Mouse (Mus musculus): ENCODE results near the gene Zzz3.
A peak's percentile ranks its signal among the peaks of the same experiment; 100 is the strongest.

Gene Zzz3

GRCm38 (mm10) chr3:152466849-152467248 lies 71.6 kb downstream of the Zzz3 start:
- DNase-seq (ENCODE audit: low spot score): no peak

DNA sequence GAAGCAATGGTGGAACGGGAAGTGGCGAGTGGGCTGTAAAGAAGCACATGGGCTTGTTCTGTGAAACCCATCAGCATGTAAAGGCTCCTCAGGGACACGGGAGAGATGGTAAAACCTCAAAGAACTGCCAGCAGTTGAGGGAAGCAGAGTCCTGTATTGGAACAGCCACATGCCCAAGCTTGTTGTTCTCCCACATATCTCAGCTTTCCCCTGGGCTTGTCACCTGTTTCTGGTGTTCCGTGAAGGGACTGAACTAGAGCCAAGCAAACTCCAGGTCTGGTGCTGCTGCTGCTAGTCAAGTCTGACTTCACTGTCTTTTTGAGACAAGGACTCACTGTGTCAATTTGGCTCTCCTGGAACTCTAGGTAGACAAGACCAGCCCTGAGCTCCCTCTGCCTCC lies 72.0 kb downstream of the Zzz3 start:
- no peak for DNase-seq (ENCODE audit: low spot score)

DNA sequence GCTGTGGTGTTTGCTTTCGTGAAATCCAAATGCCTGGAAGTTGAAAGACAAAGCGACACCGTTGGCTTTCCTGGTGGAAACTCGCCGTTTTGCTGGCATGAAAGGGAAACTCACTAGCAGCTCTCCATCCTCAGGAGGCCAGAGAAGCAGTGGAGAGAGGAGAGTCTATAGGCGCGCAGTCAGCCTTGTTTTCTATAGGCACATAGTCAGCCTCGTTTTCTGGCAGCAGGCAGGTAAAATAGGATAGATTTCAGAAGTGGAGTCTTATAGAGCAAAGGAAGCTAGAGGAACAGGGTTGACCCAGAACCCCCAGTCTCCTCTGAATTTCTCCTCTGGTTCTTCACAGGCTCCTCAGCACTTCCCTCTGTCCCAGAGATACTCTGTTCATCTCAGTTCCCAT lies 72.8 kb downstream of the Zzz3 start:
- DNase-seq (ENCODE audit: low spot score): no peak

DNA sequence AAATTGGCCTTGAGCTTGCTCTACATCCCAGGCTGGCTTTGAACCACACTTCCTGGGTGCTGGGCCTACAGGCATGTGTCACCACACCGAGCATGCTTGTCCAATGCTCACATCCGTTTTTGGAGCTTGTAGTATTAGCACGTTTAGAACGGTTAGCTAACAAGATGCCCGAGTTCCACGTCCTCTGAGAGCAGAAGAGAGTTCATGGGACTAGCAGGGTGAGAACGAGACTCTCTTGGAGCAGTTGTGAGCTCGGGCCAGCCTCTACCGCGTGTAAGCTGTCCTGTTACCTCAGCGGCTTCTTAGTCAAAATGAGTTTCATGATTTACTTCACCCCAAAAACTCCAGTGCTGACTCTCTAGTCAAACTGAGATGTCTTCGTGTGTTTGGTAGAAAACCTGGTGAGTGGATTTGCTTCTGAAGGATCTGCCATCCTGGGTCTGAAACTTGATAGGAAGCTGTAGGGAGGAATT lies 73.3 kb downstream of the Zzz3 start:
- no peak for DNase-seq (ENCODE audit: low spot score)

- DNase-seq (ENCODE audit: low spot score): no peak
Observed at GRCm38 (mm10) chr3:152469423-152470200, 74.3 kb downstream of the Zzz3 start.

DNA sequence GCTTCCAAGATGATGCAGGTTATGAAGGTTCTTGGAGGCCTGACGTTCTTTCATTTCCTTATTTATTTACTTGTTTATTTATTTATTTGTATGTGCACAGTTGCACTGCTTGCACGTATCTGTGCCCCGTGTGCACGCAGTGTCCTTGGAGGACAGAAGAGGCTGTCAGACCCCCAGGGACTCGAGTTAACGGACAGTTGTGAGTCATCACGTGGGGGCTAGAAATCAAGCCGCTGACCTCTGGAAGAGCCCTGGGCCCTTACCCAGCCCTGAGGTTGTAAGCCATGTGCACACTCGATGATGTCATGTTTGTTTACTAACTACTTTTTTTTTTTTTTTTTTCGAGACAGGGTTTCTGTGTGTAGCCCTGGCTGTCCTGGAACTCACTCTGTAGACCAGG lies 75.1 kb downstream of the Zzz3 start:
- DNase-seq (ENCODE audit: low spot score): no peak

GRCm38 (mm10) chr3:152472676-152473075 lies 77.4 kb downstream of the Zzz3 start:
- no peak for DNase-seq (ENCODE audit: low spot score)

DNA sequence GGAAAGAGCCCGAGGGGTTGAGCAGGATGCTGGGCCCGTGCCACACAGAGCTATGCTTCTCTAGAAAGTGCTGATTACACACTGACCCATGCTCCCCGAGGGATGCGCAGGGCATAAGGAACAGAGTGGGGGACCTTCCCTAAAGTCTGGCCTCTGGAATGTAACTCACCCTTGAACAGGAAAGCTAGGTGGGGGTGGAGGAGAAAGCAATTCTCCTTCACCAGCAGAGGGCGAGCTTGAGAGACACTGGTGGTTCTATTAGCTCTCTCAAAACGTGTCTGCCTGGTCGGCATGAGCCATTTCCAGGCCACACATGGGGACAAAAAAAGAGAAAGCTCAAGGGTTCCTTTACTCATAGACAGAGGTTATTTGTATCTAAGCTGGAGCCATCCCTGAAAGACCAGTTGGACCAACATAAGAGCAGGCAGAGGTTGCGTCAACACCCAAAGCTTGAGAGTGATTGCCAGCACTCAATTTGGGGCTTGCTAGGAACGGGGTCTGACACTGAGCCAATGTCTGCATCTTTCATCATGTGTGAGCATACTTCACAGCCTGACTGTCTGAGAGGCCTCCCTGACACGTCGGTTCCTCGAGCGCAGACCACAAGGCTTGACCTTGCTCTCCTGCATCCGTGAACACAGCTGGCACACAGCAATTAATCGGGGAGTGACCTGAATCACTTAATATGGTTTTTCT lies 79.5 kb downstream of the Zzz3 start:
- DNase-seq (ENCODE audit: low spot score): peak; percentile 88

- no peak for DNase-seq (ENCODE audit: low spot score)
Observed at GRCm38 (mm10) chr3:152475278-152475669, 80.0 kb downstream of the Zzz3 start.

DNA sequence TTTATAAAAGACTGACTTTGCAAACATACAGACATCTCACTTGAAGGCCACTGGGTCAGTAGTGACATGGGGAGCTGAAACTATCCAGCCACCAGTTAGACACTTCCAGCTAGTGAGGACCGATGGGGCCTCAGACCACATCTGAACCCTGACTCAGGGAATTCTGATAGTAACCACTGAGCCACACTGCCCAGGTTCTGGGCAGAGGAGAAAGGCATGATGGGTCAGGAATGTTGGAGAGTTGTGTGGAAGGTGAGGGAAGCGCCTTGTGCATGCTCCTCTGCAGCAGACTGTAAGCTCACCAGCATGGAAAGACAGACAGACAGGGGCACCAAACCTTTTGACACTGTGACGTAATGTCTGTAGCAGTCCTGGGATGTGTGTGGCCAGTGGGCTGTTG lies 80.6 kb downstream of the Zzz3 start:
- DNase-seq (ENCODE audit: low spot score): no peak

- peak; percentile 81 for DNase-seq (ENCODE audit: low spot score)
Observed at GRCm38 (mm10) chr3:152477796-152478527, 82.7 kb downstream of the Zzz3 start.

DNA sequence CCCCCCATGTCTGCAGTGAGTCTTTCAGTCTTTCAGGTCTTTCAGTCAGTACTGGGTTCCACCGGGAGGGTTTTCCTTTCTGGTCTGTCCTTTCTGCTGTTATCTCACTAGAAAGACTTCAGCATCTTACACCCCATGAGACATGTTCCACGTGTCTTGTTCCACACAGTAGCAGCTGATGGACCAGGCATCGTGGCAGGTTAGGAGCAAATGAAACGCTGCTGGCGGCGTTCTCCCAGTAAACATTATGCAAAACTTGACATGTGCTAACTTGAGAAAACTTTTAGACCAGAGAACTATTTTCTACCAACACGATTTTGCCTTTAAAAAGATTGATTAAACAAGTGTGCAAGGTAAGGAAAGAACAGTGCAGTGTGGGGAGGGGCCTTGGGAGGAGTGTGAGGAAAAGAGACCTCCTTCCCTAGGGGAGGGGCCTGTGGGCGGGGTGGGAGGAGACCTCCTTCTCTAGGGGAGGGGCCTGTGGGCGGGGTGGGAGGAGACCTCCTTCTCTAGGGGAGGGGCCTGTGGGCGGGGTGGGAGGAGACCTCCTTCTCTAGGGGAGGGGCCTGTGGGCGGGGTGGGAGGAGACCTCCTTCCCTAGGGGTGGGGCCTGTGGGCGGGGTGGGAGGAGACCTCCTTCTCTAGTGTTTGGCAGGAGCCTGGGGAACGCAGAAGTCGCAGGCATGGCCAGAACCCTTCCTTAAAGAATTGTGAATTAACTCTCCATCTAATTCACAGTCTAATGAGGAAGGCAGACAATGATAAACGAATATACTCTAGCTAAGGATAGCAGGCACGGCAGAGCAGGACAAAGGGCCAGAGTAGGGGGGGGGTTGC lies 83.5 kb downstream of the Zzz3 start:
- peak; percentile 67 for DNase-seq (ENCODE audit: low spot score)

DNA sequence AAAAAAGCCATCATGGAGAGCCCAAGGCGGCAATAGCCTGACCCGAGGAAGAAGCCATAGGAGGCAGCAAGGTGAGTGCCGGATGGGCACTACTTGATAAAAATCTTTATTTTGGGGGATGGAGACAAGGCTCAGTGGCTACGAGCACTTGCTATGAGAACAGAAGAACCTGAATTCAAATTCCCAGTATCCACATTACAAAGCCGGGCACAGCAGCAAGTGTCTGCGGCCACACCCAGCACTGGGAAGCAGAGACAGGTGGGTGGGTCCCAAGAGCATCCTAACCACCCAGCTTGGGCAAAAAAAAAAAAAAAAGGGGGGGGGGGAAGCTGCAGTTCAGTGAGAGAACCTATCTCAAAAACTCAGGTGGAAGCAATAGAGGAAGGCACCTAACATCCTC lies 85.1 kb downstream of the Zzz3 start:
- DNase-seq (ENCODE audit: low spot score): no peak

- no peak for DNase-seq (ENCODE audit: low spot score)
Observed at GRCm38 (mm10) chr3:152482182-152482581, 86.9 kb downstream of the Zzz3 start.

DNA sequence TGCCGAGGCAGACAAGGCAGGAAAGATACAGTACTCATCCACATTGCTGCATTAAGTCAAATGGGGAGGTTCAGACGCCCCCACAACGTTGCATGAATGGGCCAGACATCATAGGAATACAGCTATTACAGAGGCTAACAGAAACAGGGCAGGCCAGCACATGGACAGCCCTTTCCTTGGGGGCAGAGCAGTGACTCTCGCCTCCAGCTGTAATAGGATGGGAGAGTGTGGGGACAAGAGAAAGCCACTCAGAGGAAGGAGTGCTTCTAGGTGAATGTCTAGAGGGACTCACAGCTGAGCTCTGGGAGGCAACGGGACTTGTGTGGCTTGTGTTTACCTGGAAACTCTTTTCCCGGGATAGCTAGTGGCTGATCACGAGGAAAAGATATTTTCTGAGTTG lies 88.5 kb downstream of the Zzz3 start:
- DNase-seq (ENCODE audit: low spot score): no peak

GRCm38 (mm10) chr3:152484206-152484605 lies 88.9 kb downstream of the Zzz3 start:
- peak; percentile 43 for DNase-seq (ENCODE audit: low spot score)

DNA sequence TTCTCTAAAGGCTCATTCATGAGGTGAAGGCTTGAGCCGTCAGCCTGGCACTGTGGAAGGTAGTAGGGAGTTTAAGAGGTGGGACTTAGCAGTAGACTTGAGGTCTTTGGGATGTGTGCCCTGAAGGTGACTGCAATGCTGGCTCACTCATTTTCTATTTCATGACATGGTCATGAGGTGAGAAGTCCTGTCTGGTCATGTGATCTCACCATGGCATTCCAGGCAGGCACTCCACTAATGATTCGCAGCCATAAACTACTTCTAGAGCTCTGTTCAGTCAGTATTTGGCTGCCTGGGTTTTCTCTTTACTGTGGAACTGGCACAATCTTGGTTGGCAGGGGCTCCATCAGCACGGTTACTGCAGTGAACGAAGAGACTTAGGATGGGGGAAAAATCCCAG lies 93.7 kb downstream of the Zzz3 start:
- DNase-seq (ENCODE audit: low spot score): no peak

- DNase-seq (ENCODE audit: low spot score): no peak
Observed at GRCm38 (mm10) chr3:152490423-152490822, 95.2 kb downstream of the Zzz3 start.

DNA sequence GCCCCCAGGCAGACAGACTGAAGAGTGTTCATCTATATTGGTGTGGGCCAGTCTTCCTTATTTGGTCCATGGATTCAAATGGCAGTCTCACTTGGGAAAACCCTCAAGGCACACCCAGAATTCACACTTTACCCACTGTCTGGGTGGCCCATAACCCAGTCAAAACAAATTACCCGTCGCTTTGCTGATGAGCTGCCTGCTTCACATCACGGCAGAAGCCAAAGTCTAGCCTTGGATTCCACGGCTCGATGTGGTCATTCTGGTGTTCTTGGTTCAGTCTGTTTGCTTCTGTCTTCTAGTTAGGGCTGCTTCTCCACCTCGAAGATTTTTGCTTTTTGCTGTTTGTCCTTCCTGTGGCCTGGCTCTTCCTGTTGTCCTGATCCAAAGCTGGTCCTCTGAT lies 97.0 kb downstream of the Zzz3 start:
- DNase-seq (ENCODE audit: low spot score): no peak

DNA sequence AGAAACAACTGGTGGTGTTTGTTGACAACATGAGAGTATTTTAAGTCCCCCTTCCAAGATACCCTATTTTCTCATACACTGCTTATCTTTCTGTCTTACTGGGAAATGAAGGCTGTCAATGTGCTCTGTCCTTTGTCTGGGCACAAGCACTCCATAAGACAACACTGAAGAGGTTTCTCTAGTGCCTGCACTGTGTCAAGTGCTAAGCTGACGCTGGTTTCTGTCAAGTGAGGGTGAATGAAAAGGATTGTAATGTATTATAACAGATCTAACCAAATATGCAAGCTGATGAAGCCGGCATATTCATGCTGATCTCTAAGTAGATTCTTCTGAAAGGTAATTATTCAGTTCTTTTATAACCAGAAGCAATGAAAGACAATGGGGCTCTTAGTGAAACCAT lies 98.5 kb downstream of the Zzz3 start:
- no peak for DNase-seq (ENCODE audit: low spot score)

DNA sequence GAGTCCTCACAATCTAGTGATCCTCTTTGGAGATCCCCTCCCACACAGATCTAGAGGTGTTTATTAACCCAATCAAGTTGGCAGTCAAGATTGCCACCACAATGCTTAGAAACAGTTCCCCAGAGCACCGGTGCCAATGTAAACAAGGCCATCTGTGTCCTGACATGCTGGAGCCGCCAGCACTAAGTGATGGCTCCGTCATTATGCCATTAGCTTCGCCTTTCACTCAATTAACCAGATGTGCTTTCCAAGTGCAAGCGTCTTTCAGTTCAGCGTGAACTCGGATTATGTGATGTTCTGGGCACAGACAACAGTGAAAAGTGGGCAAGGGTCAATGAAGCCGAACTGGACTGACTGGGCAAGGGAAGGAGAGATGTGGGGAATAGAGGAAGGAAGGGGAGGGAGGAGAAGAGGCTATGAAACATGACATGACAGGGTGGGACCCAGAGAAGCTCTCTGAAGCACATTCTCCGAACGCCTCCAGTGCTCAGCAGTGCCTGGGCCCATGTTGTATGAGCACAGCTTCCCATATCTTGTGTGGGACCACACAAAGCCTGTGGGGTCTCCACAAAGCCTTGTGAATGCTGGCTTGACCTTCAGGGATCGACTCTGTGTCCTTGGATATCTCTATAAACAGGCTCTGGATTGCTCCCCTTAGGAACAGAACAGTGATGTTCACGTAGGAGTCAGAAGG lies 99.5 kb downstream of the Zzz3 start:
- no peak for DNase-seq (ENCODE audit: low spot score)

Data from embryo, embryonic 10 days (tissue).